Comparison of ENCODE assay signal across 8 mouse cellular contexts in the genomic region with DNA sequence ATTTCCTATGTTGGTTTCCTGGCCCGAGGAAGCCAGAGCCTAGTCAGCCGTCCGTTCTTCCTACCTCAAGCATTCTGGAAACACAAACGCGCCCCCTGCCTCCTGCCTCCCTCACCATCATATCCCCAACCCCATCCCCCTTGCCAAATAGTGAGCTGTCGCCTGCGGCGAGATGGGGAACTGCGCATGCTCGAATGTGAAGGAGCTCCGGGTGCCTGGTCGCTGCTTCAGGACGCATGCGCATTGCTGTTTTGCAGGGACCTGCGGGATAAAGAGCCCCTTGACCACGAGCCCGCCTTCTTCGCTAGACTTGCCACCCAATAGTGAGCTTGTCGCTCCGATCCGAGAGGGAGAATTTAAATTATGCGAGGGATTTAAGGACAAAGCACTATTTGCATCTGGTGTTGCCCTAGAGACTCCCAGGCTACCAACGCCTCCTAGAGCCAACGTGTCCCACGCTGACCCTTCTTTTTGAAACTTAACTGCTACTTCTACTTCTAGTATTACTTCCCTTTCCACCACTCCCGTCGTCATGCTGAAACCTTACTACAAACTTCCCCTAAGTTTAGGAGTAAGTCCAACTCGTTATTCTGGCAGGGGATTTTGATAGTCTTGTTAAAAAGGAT. TPM values are rescaled to one million over a fixed set of nuclear protein-coding genes. Genes with fewer than 3 reads are reported as not detected.
DNase-seq lines count a peak whose midpoint lies in the region; ATAC-seq and TF ChIP-seq lines count a peak whose summit lies in the region.

No protein-coding gene starts in this region.

- no peaks in the 10 kb centered on the region for H3K9me3 ChIP-seq in hindbrain, embryonic 10.5 days
- H3K9me3 ChIP-seq in lung, embryonic 15.5 days = no peaks in the 10 kb centered on the region

- H3K36me3 ChIP-seq in hindbrain, embryonic 10.5 days = peaks cover 16% of the 10 kb centered on the region
- H3K36me3 ChIP-seq in lung, embryonic 15.5 days = no peaks in the 10 kb centered on the region

- peak overlapping the region; percentile 74 for H3K4me3 ChIP-seq in hindbrain, embryonic 10.5 days
- H3K4me3 ChIP-seq in lung, embryonic 15.5 days = peak overlapping the region; percentile 77
- peak overlapping the region; percentile 63 for H3K4me3 ChIP-seq in olfactory bulb, adult 2 months (ENCODE audit: insufficient read depth, low read depth, low read length)

- H3K27ac ChIP-seq in hindbrain, embryonic 10.5 days = peak overlapping the region; percentile 92
- H3K27ac ChIP-seq in lung, embryonic 15.5 days = peak overlapping the region; percentile 97
- H3K27ac ChIP-seq in olfactory bulb, adult 2 months (ENCODE audit: insufficient read depth, low read depth, low read length) = peak overlapping the region; percentile 93

- no peak for TF ChIP-seq CTCF in olfactory bulb, adult 2 months (IDR thresholded peaks at IDR 0.05; ENCODE audit: insufficient read depth, low read depth, low read length)

- peaks cover 19% of the 10 kb centered on the region for H3K27me3 ChIP-seq in hindbrain, embryonic 10.5 days (ENCODE audit: insufficient read depth, poor library complexity, severe bottlenecking)
- H3K27me3 ChIP-seq in lung, embryonic 15.5 days = no peaks in the 10 kb centered on the region

- peak; percentile 29 for TF ChIP-seq POLR2A in olfactory bulb, adult 2 months (IDR thresholded peaks at IDR 0.05; ENCODE audit: insufficient read depth, low read depth, low read length)

- peak overlapping the region; percentile 73 for H3K4me2 ChIP-seq in lung, embryonic 15.5 days

- DNase-seq in Muller cell, postnatal 12 days (ENCODE audit: inconsistent ontology term) = peak; percentile 98
- DNase-seq in cerebellum, adult 9-10 months = peak; percentile 95
- peak; percentile 100 for DNase-seq in hindbrain, embryonic 10.5 days (ENCODE audit: low spot score)
- peak; percentile 91 for DNase-seq in layer of hippocampus, adult 9-10 months (ENCODE audit: low spot score)
- peak; percentile 90 to 93 for DNase-seq in thymus, adult 18-20 months

- ATAC-seq in frontal cortex, adult (ENCODE audit: low TSS enrichment) = peak; percentile 91
- ATAC-seq in lung, embryonic 15.5 days (ENCODE audit: borderline replicate concordance, extremely low read depth, low FRiP score, low TSS enrichment) = peak; percentile 90

- WGBS in hindbrain, embryonic 10.5 days = 1% methylated on average over 28 of the region's 28 CpGs
- WGBS in lung, embryonic 15.5 days = under 1% methylated on average over 28 of the region's 28 CpGs
- WGBS in olfactory bulb, adult 2 months = under 1% methylated on average over 28 of the region's 28 CpGs

- H3K9ac ChIP-seq in lung, embryonic 15.5 days = peak overlapping the region; percentile 62

- H3K4me1 ChIP-seq in hindbrain, embryonic 10.5 days (replicated peaks) = peaks cover 29% of the 10 kb centered on the region
- H3K4me1 ChIP-seq in lung, embryonic 15.5 days = peaks cover 22% of the 10 kb centered on the region
- H3K4me1 ChIP-seq in olfactory bulb, adult 2 months (ENCODE audit: control insufficient read depth, insufficient read depth, low read length) = peaks cover 4% of the 10 kb centered on the region

RNA-seq across cellular contexts. Expression of gene Spop, which starts 0.8 kb away (rescaled TPM):
- 143 and 167 TPM in 2 replicates for polyA plus RNA-seq in hindbrain, embryonic 10.5 days (2016; fragmentation: Nextera tagmentation; extraction: Ambion mirVana)
- 147 and 157 TPM in 2 replicates for polyA plus RNA-seq in lung, embryonic 15.5 days (2015; fragmentation: Nextera tagmentation; extraction: Ambion mirVana)
- not detected in 2 replicates for polyA plus RNA-seq in olfactory bulb, adult 2 months (2012; ENCODE audit: insufficient read depth, insufficient read length, low replicate concordance, missing spikeins)

RNA-seq across cellular contexts. Expression of gene Slc35b1, which starts 30.2 kb away (rescaled TPM):
- 119 TPM in 2 replicates for polyA plus RNA-seq in hindbrain, embryonic 10.5 days (2016; fragmentation: Nextera tagmentation; extraction: Ambion mirVana)
- 100 and 102 TPM in 2 replicates for polyA plus RNA-seq in lung, embryonic 15.5 days (2015; fragmentation: Nextera tagmentation; extraction: Ambion mirVana)
- not detected in 2 replicates for polyA plus RNA-seq in olfactory bulb, adult 2 months (2012; ENCODE audit: insufficient read depth, insufficient read length, low replicate concordance, missing spikeins)

Comparison
In these comparisons a context has a peak if more than half of its experiments do, and no peak if none do; other contexts are left out.
1. Peak in every context shown above with its lines: DNase-seq, ATAC-seq, H3K4me3 ChIP-seq and H3K27ac ChIP-seq.